Mouse (Mus musculus) lung, adult 18-20 months (tissue): Measurements from ENCODE around the gene Gm49383.
"Not testable (repeated sequence)": the region's sequence is repeated elsewhere in the genome, so short reads cannot be mapped to it uniquely, and the experiment has no call there.

ENCODE experiments used
- DNase-seq, 2 experiments: peaks; one replicate each; pipeline ENCODE4 v3.0.0; 2022; ENCODE audit warnings: mixed read lengths in 2 of 2

Gm49383 gene

GRCm38 (mm10) chr12:69198985-69199384, 2.1 kb upstream of the Gm49383 start:
- no peak for DNase-seq

- DNase-seq = peak; percentile 66 to 75
Measured at GRCm38 (mm10) chr12:69198164-69198535, 1.2 kb upstream of the Gm49383 start, which contains the start of gene Dnaaf2. Dnaaf2 (minus strand) TSS chr12:69198429.

GRCm38 (mm10) chr12:69197378-69198163, 667 bp upstream of the Gm49383 start:
- peak; percentile 34 to 52 for DNase-seq

GRCm38 (mm10) chr12:69192637-69193036, 4.3 kb downstream of the Gm49383 start:
- DNase-seq = no peak

- no peak for DNase-seq
Measured at GRCm38 (mm10) chr12:69191396-69191795, 5.5 kb downstream of the Gm49383 start.

GRCm38 (mm10) chr12:69190522-69190921, 6.4 kb downstream of the Gm49383 start:
- DNase-seq = no peak

- DNase-seq = no peak
Measured at GRCm38 (mm10) chr12:69190074-69190473, 6.8 kb downstream of the Gm49383 start.

GRCm38 (mm10) chr12:69186811-69187471, 10.0 kb downstream of the Gm49383 start:
- DNase-seq = no peak

GRCm38 (mm10) chr12:69185371-69185770, 11.5 kb downstream of the Gm49383 start:
- no peak for DNase-seq

- peak; percentile 64 for DNase-seq
Measured at GRCm38 (mm10) chr12:69184342-69185295, 12.3 kb downstream of the Gm49383 start.

GRCm38 (mm10) chr12:69183583-69184308, 13.2 kb downstream of the Gm49383 start, which contains the start of the genes Rpl36al and Mgat2:
Rpl36al (minus strand) TSS chr12:69184083.
Mgat2 (plus strand) TSS chr12:69184157.
- DNase-seq = peak; percentile 98 to 99

- DNase-seq = no peak
Measured at GRCm38 (mm10) chr12:69181800-69182199, 15.1 kb downstream of the Gm49383 start.

- DNase-seq = no peak
Measured at GRCm38 (mm10) chr12:69179371-69179770, 17.5 kb downstream of the Gm49383 start.

GRCm38 (mm10) chr12:69177526-69177925, 19.4 kb downstream of the Gm49383 start:
- no peak for DNase-seq

GRCm38 (mm10) chr12:69175975-69176374, 20.9 kb downstream of the Gm49383 start:
- DNase-seq = no peak

- DNase-seq = no peak
Measured at GRCm38 (mm10) chr12:69171307-69171706, 25.6 kb downstream of the Gm49383 start.

GRCm38 (mm10) chr12:69168461-69169106, 28.3 kb downstream of the Gm49383 start, which contains the start of gene Lrr1:
Lrr1 (plus strand) TSS chr12:69168814.
- peak; percentile 81 to 83 for DNase-seq

- DNase-seq = no peak
Measured at GRCm38 (mm10) chr12:69167656-69168460, 29.0 kb downstream of the Gm49383 start.

- not testable (repeated sequence) for DNase-seq
Measured at GRCm38 (mm10) chr12:69166861-69167581, 29.9 kb downstream of the Gm49383 start.

- no peak for DNase-seq
Measured at GRCm38 (mm10) chr12:69164904-69165303, 32.0 kb downstream of the Gm49383 start.
